Mouse (Mus musculus) olfactory bulb, adult 2 months (tissue): ENCODE data around the gene Kcnn1.

Experiments used
- CTCF ChIP-seq: fragments of 200-500 bp; IDR thresholded peaks from 2 replicates; pipeline ENCODE4 v1.5.1; 2012; ENCODE audit warnings: low read depth, mild to moderate bottlenecking, low read length, moderate library complexity; ENCODE audit not compliant: insufficient read depth
- POLR2A ChIP-seq: fragments of 200-500 bp; IDR thresholded peaks from 2 replicates; pipeline ENCODE4 v1.6.1; 2012; ENCODE audit warnings: mild to moderate bottlenecking, low read depth, low read length, moderate library complexity; ENCODE audit not compliant: insufficient read depth

DNA sequence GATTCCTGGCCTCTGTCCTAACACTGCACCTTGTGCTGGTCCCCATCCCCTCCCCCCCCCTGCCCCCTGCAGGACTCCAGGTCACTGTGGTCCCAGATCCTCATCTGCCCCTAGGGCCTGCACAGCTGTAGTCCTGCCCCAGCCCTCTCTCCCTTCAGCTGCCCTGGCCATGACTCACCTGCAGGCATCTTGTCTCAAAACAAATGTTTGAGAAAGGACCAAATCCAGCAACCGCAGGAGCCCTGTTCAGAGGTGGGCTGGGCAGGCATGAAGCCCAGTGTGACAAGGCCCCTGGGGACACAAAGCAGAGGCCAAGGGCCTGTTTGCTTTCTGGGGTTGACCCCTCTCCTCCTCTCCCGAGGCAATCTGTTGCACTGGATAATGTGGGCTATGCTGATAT lies 15.1 kb upstream of the Kcnn1 start:
- TF ChIP-seq POLR2A (no peak), CTCF (no peak)
